Mouse (Mus musculus): ENCODE data around the gene Prickle4. TPM values are rescaled to one million over a fixed set of nuclear protein-coding genes. Genes with fewer than 3 reads are reported as not detected.
A peak's percentile ranks its signal among the peaks of the same experiment; 100 is the strongest.
"Not testable (repeated sequence)": the region's sequence is repeated elsewhere in the genome, so short reads cannot be mapped to it uniquely, and the experiment has no call there.

Gene Prickle4
- total RNA-seq, 1 experiment from 2014 or later = 4.3 TPM

GRCm38 (mm10) chr17:47669166-47669565, 25.4 kb downstream of the Prickle4 start:
- no peak for DNase-seq

GRCm38 (mm10) chr17:47664474-47664873, 30.1 kb downstream of the Prickle4 start:
- no peak for DNase-seq

- DNase-seq = no peak
Observed at GRCm38 (mm10) chr17:47663009-47663713, 31.4 kb downstream of the Prickle4 start.

- no peak for DNase-seq
Observed at GRCm38 (mm10) chr17:47658741-47659243, 35.7 kb downstream of the Prickle4 start.

- no peak for DNase-seq
Observed at GRCm38 (mm10) chr17:47657901-47658300, 36.6 kb downstream of the Prickle4 start.

GRCm38 (mm10) chr17:47655697-47656096, 38.8 kb downstream of the Prickle4 start:
- no peak for DNase-seq

GRCm38 (mm10) chr17:47654346-47654745, 40.2 kb downstream of the Prickle4 start:
- not testable (repeated sequence) for DNase-seq

- DNase-seq = no peak
Observed at GRCm38 (mm10) chr17:47651953-47652352, 42.6 kb downstream of the Prickle4 start.

- no peak for DNase-seq
Observed at GRCm38 (mm10) chr17:47648966-47649365, 45.6 kb downstream of the Prickle4 start.

- DNase-seq = peak; percentile 41
Observed at GRCm38 (mm10) chr17:47646683-47647082, 47.9 kb downstream of the Prickle4 start.

- no peak for DNase-seq
Observed at GRCm38 (mm10) chr17:47642992-47643391, 51.5 kb downstream of the Prickle4 start.

Other genes with a start within 250 kb of the Prickle4 start
- gene Taf8, start 192.4 kb downstream of the Prickle4 start, total RNA-seq (2021) = 21.1 and 25.7 TPM in 2 replicates
- gene Ccnd3, start 189.7 kb downstream of the Prickle4 start, total RNA-seq (2021) = 385 and 429 TPM in 2 replicates
- 15.5 and 22.0 TPM in 2 replicates for gene Bysl, start 83.2 kb downstream of the Prickle4 start, total RNA-seq (2021)
- 38.7 and 40.5 TPM in 2 replicates for gene Med20, start 83.2 kb downstream of the Prickle4 start, total RNA-seq (2021)
- 1.4 and 3.9 TPM in 2 replicates for gene Gm20517, start 83.1 kb downstream of the Prickle4 start, total RNA-seq (2021)
- gene Usp49, start 64.0 kb downstream of the Prickle4 start, total RNA-seq (2021) = 8.8 and 9.3 TPM in 2 replicates
- 213 and 228 TPM in 2 replicates for gene Tomm6, start 6.3 kb downstream of the Prickle4 start, total RNA-seq (2021)
- 4.3 and 8.0 TPM in 2 replicates for gene Frs3, start 5.7 kb downstream of the Prickle4 start, total RNA-seq (2021)
- 0.91 TPM in 1 of 2 replicates, not detected in the other for gene Gm21981, start 281 bp downstream of the Prickle4 start, total RNA-seq (2021)
- not detected in 2 replicates for gene Pgc, start 32.1 kb upstream of the Prickle4 start, total RNA-seq (2021)
- 21.1 and 28.0 TPM in 2 replicates for gene Tfeb, start 42.3 kb upstream of the Prickle4 start, total RNA-seq (2021)
- 2.4 TPM in 1 of 2 replicates, not detected in the other for gene Mdfi, start 140.0 kb upstream of the Prickle4 start, total RNA-seq (2021)
- 25.1 and 33.4 TPM in 2 replicates for gene Foxp4, start 229.9 kb upstream of the Prickle4 start, total RNA-seq (2021)